Mouse (Mus musculus): ENCODE data around the gene Ccdc69. TPM values are rescaled to one million over a fixed set of nuclear protein-coding genes. Genes with fewer than 3 reads are reported as not detected.

Gene Ccdc69
- polyA plus RNA-seq, 1 experiment, result 0.61 TPM

DNA sequence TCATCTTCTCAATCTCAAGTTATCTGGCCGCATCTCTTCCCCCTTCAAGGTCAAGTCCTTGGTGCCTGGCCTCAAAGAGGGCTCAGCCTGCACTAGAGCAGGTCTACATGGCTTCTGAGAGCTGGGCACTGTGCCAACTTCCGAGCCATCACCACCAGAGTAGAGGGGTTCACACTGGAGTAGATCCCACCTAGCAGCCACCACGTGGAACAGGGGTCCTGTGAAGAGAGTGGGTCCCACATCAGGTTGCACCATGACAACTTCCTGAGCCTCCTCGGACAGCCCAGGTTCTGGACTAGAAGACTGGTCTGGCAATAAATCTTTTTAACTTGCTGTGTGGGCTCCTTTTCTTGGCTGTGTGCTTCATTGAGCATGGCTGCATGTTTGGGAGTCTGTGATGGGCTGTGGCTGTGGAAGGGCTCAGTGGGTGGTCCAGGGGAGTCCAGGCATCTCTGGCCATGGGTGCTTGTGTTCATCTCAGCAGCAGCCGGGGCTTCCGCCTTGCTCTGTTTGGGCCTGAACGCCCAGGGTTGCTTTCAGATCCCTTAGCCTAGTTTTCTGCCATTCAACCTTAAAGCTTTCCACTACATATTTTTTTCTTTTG is 32.7 kb upstream of the Ccdc69 start:
- no peak for TF ChIP-seq CTCF (IDR thresholded peaks at IDR 0.05; ENCODE audit: borderline replicate concordance, insufficient read depth, low read length)
- no peak overlapping the region for H3K4me3 ChIP-seq (ENCODE audit: insufficient read depth, low read length)
- H3K27ac ChIP-seq (ENCODE audit: insufficient read depth, low read length), result no peak overlapping the region
- H3K4me1 ChIP-seq (ENCODE audit: control insufficient read depth, insufficient read depth, low read length), result no peaks in the 10 kb centered on the region

DNA sequence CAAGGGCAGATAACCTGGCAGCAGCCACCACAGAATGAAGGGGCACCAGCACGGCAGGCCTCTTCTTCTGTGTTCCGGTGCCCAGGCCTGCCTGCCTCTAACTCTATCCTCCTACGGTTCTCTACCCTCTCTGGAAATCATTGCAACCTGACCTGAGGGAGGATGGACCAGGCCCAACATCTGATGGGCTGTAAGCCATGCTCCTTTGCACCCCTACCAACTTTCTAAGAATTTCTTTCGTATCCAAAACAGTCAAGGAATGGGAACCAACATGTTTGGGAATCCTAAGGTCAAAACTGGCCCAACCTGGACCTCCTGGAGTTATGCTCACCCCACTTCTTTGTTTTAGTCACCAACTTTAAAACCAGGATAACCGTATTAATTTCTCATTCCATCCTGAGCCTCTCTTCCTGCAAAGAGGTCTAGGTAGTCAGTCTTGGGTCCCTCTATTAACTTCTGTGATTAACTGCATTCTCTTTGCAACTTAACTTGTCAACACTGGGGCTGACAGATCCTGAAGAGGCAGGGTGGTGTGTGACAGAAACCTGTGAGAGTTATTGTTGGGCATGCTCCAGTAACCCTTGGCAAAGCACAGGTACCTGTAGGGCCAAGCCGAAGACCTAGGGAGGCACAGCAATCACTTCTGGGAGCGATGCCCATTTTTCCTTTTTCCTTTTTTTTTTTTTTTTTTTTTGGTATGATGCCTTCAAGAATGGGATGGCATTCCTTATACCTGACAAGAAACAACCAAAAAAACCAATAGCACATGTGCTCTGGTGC is 31.8 kb upstream of the Ccdc69 start:
- H3K27ac ChIP-seq (ENCODE audit: insufficient read depth, low read length), result no peak overlapping the region
- H3K4me1 ChIP-seq (ENCODE audit: control insufficient read depth, insufficient read depth, low read length), result no peaks in the 10 kb centered on the region
- H3K4me3 ChIP-seq (ENCODE audit: insufficient read depth, low read length), result no peak overlapping the region
- no peak for TF ChIP-seq CTCF (IDR thresholded peaks at IDR 0.05; ENCODE audit: borderline replicate concordance, insufficient read depth, low read length)

DNA sequence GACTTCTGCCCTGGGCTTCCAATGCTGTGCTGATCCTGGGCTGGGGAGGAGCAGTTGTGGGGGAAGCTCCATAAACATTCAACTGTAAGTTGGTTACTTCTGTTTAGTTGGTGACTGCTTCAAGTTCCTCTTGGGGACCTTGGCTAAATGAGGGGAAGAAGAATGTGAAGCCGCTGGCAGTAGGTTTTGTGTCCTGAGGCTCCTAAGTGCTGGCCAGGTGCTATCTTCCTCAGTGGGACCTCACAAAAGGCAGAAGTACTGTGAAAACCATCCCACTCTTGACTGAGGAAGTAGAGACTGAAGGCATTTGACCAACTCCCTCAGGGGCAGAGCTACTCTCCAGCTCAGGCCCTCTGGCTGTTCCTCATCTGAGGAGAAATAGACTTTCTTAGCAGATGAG is 28.7 kb upstream of the Ccdc69 start:
- TF ChIP-seq POLR2A (IDR thresholded peaks at IDR 0.05; ENCODE audit: low read depth, low read length) (no peak), CTCF (IDR thresholded peaks at IDR 0.05; ENCODE audit: borderline replicate concordance, insufficient read depth, low read length) (no peak)
- H3K4me1 ChIP-seq (ENCODE audit: control insufficient read depth, insufficient read depth, low read length), result no peaks in the 10 kb centered on the region

GRCm38 (mm10) chr11:55105389-55105788 is 27.5 kb upstream of the Ccdc69 start:
- Histone ChIP-seq H3K27ac (ENCODE audit: insufficient read depth, low read length) (no peak overlapping the region), H3K4me1 (ENCODE audit: control insufficient read depth, insufficient read depth, low read length) (no peaks in the 10 kb centered on the region), H3K4me3 (ENCODE audit: insufficient read depth, low read length) (no peak overlapping the region)
- no peak for TF ChIP-seq CTCF (IDR thresholded peaks at IDR 0.05; ENCODE audit: borderline replicate concordance, insufficient read depth, low read length)
- no peak for TF ChIP-seq POLR2A (IDR thresholded peaks at IDR 0.05; ENCODE audit: low read depth, low read length)

More for the DNA sequence above, 28.7 kb upstream of the Ccdc69 start:
- Histone ChIP-seq H3K27ac (ENCODE audit: insufficient read depth, low read length) (no peak overlapping the region), H3K4me3 (ENCODE audit: insufficient read depth, low read length) (no peak overlapping the region)

DNA sequence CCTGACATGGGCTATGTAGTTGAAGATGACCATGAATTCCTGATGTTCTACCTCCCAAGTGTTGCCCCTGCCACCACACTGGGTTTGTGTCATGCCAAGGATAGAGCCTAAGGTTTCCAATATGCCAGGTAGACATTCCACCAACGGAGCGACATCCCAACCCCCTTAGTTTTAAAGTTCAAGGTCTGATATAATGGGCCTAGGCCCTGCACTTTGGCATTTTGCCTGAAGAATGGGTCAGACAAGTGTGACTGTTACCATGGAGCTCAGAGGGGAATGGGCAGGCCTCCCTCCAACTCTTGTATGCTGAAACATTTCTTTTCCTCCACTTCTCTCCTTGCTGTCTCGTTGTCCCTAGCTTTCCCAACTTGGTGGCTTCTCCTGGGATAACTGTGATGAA is 25.3 kb upstream of the Ccdc69 start:
- no peak overlapping the region for H3K4me3 ChIP-seq (ENCODE audit: insufficient read depth, low read length)
- H3K4me1 ChIP-seq (ENCODE audit: control insufficient read depth, insufficient read depth, low read length), result no peaks in the 10 kb centered on the region
- H3K27ac ChIP-seq (ENCODE audit: insufficient read depth, low read length), result no peak overlapping the region
- TF ChIP-seq CTCF (IDR thresholded peaks at IDR 0.05; ENCODE audit: borderline replicate concordance, insufficient read depth, low read length), result no peak

GRCm38 (mm10) chr11:55102015-55102414 is 24.1 kb upstream of the Ccdc69 start:
- TF ChIP-seq CTCF (IDR thresholded peaks at IDR 0.05; ENCODE audit: borderline replicate concordance, insufficient read depth, low read length) (no peak), POLR2A (IDR thresholded peaks at IDR 0.05; ENCODE audit: low read depth, low read length) (no peak)
- Histone ChIP-seq H3K4me3 (ENCODE audit: insufficient read depth, low read length) (no peak overlapping the region), H3K4me1 (ENCODE audit: control insufficient read depth, insufficient read depth, low read length) (no peaks in the 10 kb centered on the region), H3K27ac (ENCODE audit: insufficient read depth, low read length) (no peak overlapping the region)

DNA sequence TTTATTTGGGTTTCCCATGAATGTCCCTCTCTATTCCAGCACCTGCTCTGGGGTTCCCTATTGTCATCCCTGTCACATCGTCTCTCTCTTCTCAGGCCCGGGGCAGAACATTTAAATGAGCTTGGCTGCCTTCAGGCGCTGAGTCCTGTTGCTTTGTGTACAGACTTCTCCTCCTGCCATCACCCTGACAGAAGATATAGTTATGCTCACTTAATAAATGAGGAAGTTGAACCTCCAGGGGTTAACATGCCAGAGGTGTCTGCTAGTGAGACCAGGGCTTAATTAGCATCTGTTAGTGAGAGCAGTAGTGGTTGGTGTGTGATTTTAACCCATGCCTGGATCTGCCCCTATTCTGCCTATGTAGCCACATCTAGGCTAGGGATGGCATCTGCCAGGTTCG is 21.9 kb upstream of the Ccdc69 start:
- Histone ChIP-seq H3K4me3 (ENCODE audit: insufficient read depth, low read length) (no peak overlapping the region), H3K27ac (ENCODE audit: insufficient read depth, low read length) (no peak overlapping the region), H3K4me1 (ENCODE audit: control insufficient read depth, insufficient read depth, low read length) (no peaks in the 10 kb centered on the region)
- TF ChIP-seq POLR2A (IDR thresholded peaks at IDR 0.05; ENCODE audit: low read depth, low read length), result no peak
- no peak for TF ChIP-seq CTCF (IDR thresholded peaks at IDR 0.05; ENCODE audit: borderline replicate concordance, insufficient read depth, low read length)

DNA sequence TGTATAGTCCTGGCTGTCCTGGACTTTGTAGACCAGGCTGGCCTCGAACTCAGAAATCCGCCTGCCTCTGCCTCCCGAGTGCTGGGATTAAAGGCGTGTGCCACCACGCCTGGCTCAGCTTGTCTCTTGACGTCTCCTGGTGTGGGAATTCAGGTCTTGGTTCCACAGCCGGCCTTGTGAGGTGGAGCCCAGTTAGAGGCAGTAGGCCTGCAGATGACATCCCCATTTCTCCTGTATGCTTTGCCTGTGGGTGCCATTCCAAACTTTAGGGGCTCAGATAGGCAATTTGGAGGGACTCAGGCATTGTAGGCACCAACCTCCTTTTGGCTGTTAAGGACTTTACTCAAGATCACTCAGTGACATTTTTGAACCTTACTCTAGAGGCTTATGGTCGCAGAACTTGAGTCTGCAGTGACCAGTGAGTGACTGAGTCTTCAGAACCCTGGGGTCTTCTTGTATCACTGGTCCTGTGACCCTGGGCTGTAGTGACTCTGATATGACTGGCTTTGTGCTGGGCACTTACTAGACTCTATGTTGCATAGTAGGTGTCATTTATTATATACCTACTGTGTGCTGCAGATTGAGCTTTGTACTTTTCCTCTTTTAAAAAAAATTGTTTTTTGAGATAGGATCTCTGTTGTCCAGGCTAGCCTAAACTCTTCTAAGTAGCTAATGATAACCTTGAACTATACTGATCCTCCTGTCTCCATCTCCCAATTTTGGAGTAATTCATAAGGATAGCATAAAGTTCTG is 21.3 kb upstream of the Ccdc69 start:
- TF ChIP-seq POLR2A (IDR thresholded peaks at IDR 0.05; ENCODE audit: low read depth, low read length) (no peak), CTCF (IDR thresholded peaks at IDR 0.05; ENCODE audit: borderline replicate concordance, insufficient read depth, low read length) (no peak)
- Histone ChIP-seq H3K4me3 (ENCODE audit: insufficient read depth, low read length) (no peak overlapping the region), H3K27ac (ENCODE audit: insufficient read depth, low read length) (no peak overlapping the region), H3K4me1 (ENCODE audit: control insufficient read depth, insufficient read depth, low read length) (no peaks in the 10 kb centered on the region)

- H3K4me1 ChIP-seq (ENCODE audit: control insufficient read depth, insufficient read depth, low read length), result no peaks in the 10 kb centered on the region
- H3K27ac ChIP-seq (ENCODE audit: insufficient read depth, low read length), result no peak overlapping the region
- peak overlapping the region; percentile 42 for H3K4me3 ChIP-seq (ENCODE audit: insufficient read depth, low read length)
- TF ChIP-seq POLR2A (IDR thresholded peaks at IDR 0.05; ENCODE audit: low read depth, low read length) (no peak), CTCF (IDR thresholded peaks at IDR 0.05; ENCODE audit: borderline replicate concordance, insufficient read depth, low read length) (no peak)
Observed at GRCm38 (mm10) chr11:55098189-55098915, 20.4 kb upstream of the Ccdc69 start.

Data from embryonic fibroblast, embryonic 13.5 days (primary cell).